Mouse (Mus musculus) heart, adult 2 months (tissue): ENCODE measurements around the gene Casp8. TPM values are rescaled to one million over a fixed set of nuclear protein-coding genes. Genes with fewer than 3 reads are reported as not detected.
A peak's percentile ranks its signal among the peaks of the same experiment; 100 is the strongest.
"Not testable (repeated sequence)": the region's sequence is repeated elsewhere in the genome, so short reads cannot be mapped to it uniquely, and the experiment has no call there.

Experiments
- DNase-seq, 2 experiments: peaks; one replicate each; pipeline ENCODE4 v3.0.0; 2021
- H3K27ac ChIP-seq: fragments of 200-600 bp; 2 replicates; pipeline ENCODE4 v1.8.1; 2022
- H3K27me3 ChIP-seq: fragments of 200-500 bp; 2 replicates; pipeline ENCODE4 v1.6.1; 2012; ENCODE audit warnings: mild to moderate bottlenecking, low read length, inconsistent platforms, mixed read lengths; ENCODE audit not compliant: control insufficient read depth, insufficient read depth
- H3K36me3 ChIP-seq: fragments of 200-500 bp; 2 replicates; pipeline ENCODE4 v1.6.1; 2012; ENCODE audit warnings: low read length, inconsistent platforms; ENCODE audit not compliant: control insufficient read depth, insufficient read depth
- H3K4me1 ChIP-seq: fragments of 200-500 bp; 2 replicates; pipeline ENCODE4 v1.6.1; 2011; ENCODE audit warnings: low read length; ENCODE audit not compliant: control insufficient read depth, insufficient read depth
- H3K4me3 ChIP-seq: fragments of 200-600 bp; 2 replicates; pipeline ENCODE4 v1.8.1; 2022
- H3K79me2 ChIP-seq: fragments of 200-500 bp; replicated peaks from 2 replicates; pipeline ENCODE4 v1.6.1; 2012; ENCODE audit warnings: mild to moderate bottlenecking, inconsistent platforms, low read length, moderate library complexity, mixed read lengths; ENCODE audit not compliant: control insufficient read depth, insufficient read depth
- H3K9ac ChIP-seq: fragments of 200-500 bp; 2 replicates; pipeline ENCODE4 v1.6.1; 2012; ENCODE audit warnings: low read depth, mild to moderate bottlenecking, control low read depth, inconsistent platforms, low read length, mixed read lengths
- CTCF ChIP-seq: fragments of 200-600 bp; IDR thresholded peaks from 2 replicates; pipeline ENCODE4 v1.8.1; 2022; ENCODE audit warnings: antibody characterized with exemption, mild to moderate bottlenecking, moderate library complexity
- EP300 ChIP-seq: fragments of 200-500 bp; IDR thresholded peaks from 2 replicates; pipeline ENCODE4 v1.6.1; 2011; ENCODE audit warnings: low read depth, low read length, control low read depth; ENCODE audit not compliant: insufficient read depth
- POLR2A ChIP-seq: fragments of 200-500 bp; IDR thresholded peaks from 2 replicates; pipeline ENCODE4 v1.6.1; 2011; ENCODE audit warnings: mild to moderate bottlenecking, low read depth, low read length, control low read depth; ENCODE audit not compliant: insufficient read depth
- WGBS: fragments of 180-500 bp; shearing (Covaris S2); methylation state at CpG from one replicate; pipeline ENCODE4 v1.1.7; 2018; 5-methylcytosine and 5-hydroxymethylcytosine counted together
- intact Hi-C: fragments of 180-260 bp; cut with DNase I; formaldehyde crosslinking; loops from one replicate; pipeline ENCODE4 v1.15.1; 2025
- polyA plus RNA-seq: library from polyadenylated mRNA; depleted of rRNA; stranded (reverse); fragments of >200 nt; gene quantifications from 2 replicates; pipeline ENCODE4 v1.2.3, GENCODE M21; 2012
- total RNA-seq, 2 experiments: library from RNA; stranded (reverse); gene quantifications; 2 replicates each; pipeline ENCODE4 v1.2.3; 2021

Casp8 gene
- total and polyA plus RNA-seq, 3 experiments, result 2.0 to 8.0 (median 6.3) TPM

- Histone ChIP-seq H3K9ac (peak overlapping the region; percentile 93), H3K36me3 (no peaks in the 10 kb centered on the region; the same call in 1 of the 2 replicates), H3K27me3 (no peaks in the 10 kb centered on the region), H3K27ac (peak overlapping the region; percentile 91), H3K79me2 (no peaks in the 10 kb centered on the region), H3K4me1 (peaks cover 5% of the 10 kb centered on the region), H3K4me3 (peak overlapping the region; percentile 78)
- TF ChIP-seq POLR2A (no peak), CTCF (no peak), EP300 (no peak)
- WGBS, result 7% methylated on average over 3 of the region's 3 CpGs
- intact Hi-C loops, result loop anchor here (5.0 kb wide), 1 partner anchor 36 kb away; no protein-coding TSS in a partner anchor
- no peak for DNase-seq
These were observed 837 bp downstream of the Casp8 start for GRCm38 (mm10) chr1:58796059-58796363.

GRCm38 (mm10) chr1:58796853-58797252 is 1.7 kb downstream of the Casp8 start:
- H3K27ac ChIP-seq, result peak overlapping the region; percentile 60
- H3K9ac ChIP-seq, result no peak overlapping the region
- TF ChIP-seq CTCF, result no peak
- peak overlapping the region; percentile 25 for H3K4me3 ChIP-seq
- peaks cover 5% of the 10 kb centered on the region for H3K4me1 ChIP-seq
- no peaks in the 10 kb centered on the region for H3K27me3 ChIP-seq
- WGBS, result 49% methylated on average over 4 of the region's 4 CpGs
- no peaks in the 10 kb centered on the region for H3K79me2 ChIP-seq
- no peaks in the 10 kb centered on the region; the same call in 1 of the 2 replicates for H3K36me3 ChIP-seq
- intact Hi-C loops, result loop anchor here (5.0 kb wide), 1 partner anchor 35 kb away; no protein-coding TSS in a partner anchor
- no peak for DNase-seq

DNA sequence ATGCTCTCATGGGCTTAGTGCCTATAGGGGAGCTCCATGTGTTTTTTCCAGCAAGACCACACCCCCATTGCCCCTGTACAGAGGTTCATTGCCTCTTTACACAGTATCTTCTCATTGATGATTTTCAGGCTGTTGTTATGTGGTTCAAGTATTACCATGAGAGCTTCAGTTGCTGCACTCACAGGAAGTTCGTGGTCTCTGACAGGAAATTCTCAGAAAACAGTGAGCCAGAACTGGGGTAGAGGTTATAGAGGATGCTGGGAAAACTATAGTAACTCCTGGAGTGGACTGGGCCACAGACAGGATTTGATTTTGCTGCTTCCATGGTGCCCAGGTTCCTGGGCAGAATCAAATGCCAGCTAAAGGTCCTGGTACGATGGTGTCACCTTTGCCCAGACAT is 2.2 kb downstream of the Casp8 start:
- Histone ChIP-seq H3K79me2 (no peaks in the 10 kb centered on the region), H3K4me3 (peak overlapping the region; percentile 25), H3K27ac (peak overlapping the region; percentile 60), H3K9ac (no peak overlapping the region), H3K4me1 (peaks cover 6% of the 10 kb centered on the region), H3K36me3 (no peaks in the 10 kb centered on the region; the same call in 1 of the 2 replicates), H3K27me3 (no peaks in the 10 kb centered on the region)
- intact Hi-C loops, result loop anchor here (5.0 kb wide), 1 partner anchor 35 kb away; no protein-coding TSS in a partner anchor
- DNase-seq, result peak in 1 of 2 experiments; percentile 27
- WGBS, result 41% methylated on average over 2 of the region's 2 CpGs
- TF ChIP-seq CTCF, result no peak
- TF ChIP-seq EP300, result no peak
- no peak for TF ChIP-seq POLR2A

GRCm38 (mm10) chr1:58798911-58799310 is 3.7 kb downstream of the Casp8 start:
- Histone ChIP-seq H3K27me3 (no peaks in the 10 kb centered on the region), H3K36me3 (no peaks in the 10 kb centered on the region; the same call in 1 of the 2 replicates), H3K4me3 (no peak overlapping the region), H3K9ac (no peak overlapping the region), H3K4me1 (peaks cover 6% of the 10 kb centered on the region), H3K27ac (no peak overlapping the region; the same call in 1 of the 2 replicates), H3K79me2 (no peaks in the 10 kb centered on the region)
- no peak for DNase-seq
- 97% methylated on average over 4 of the region's 4 CpGs for WGBS
- TF ChIP-seq POLR2A (no peak), CTCF (no peak), EP300 (no peak)
- intact Hi-C loops, result loop anchor here (5.0 kb wide), 1 partner anchor 33 kb away; no protein-coding TSS in a partner anchor

GRCm38 (mm10) chr1:58800644-58801043 is 5.5 kb downstream of the Casp8 start:
- H3K27me3 ChIP-seq, H3K4me3 ChIP-seq, H3K79me2 ChIP-seq, H3K36me3 ChIP-seq, H3K9ac ChIP-seq, H3K27ac ChIP-seq, DNase-seq, H3K4me1 ChIP-seq: not testable (repeated sequence)
- intact Hi-C loops, result loop anchor here (5.0 kb wide), 1 partner anchor 73 kb away; no protein-coding TSS in a partner anchor
- 88% methylated on average over 7 of the region's 7 CpGs for WGBS

DNA sequence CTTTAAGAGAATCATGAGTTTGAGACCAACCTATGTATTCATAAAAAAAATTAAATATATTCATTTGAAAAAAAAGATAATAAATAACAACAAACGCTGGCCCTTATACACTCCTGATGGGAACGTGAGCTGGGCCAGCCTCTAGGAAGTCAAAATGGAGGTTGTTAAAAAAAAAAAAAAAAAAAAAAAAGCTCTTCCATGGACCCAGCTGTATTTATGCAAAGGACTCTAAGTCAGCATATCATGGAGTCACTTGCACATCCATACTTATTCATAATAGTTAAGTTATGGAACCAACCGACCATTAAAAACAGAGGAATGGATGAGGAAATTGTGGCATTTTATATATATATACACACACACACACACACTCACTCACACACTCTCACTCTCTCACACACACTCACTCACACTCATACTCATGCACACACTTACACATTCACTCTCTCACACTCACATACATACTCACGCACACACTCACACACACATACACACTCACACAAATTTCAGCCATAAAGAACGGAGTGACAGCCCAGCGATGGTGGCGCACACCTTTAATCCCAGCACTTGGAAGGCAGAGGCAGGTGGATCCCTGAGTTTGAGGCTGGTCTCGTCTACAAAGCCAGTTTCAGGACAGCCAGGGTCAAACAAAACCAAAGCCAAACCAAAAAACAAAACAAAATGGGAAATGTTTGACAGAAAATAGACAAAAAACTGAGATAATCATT is 6.5 kb downstream of the Casp8 start:
- Histone ChIP-seq H3K27ac (peak overlapping the region; percentile 88), H3K4me1 (peaks cover 7% of the 10 kb centered on the region), H3K79me2 (peaks cover 3% of the 10 kb centered on the region), H3K4me3 (no peak overlapping the region; the same call in 1 of the 2 replicates), H3K9ac (no peak overlapping the region), H3K27me3 (no peaks in the 10 kb centered on the region), H3K36me3 (no peaks in the 10 kb centered on the region; the same call in 1 of the 2 replicates)
- intact Hi-C loops, result loop anchor here (2.0 to 5.0 kb wide), 2 partner anchors 31 to 74 kb away; no protein-coding TSS in a partner anchor
- DNase-seq, result no peak
- WGBS, result 87% methylated on average over 8 of the region's 8 CpGs
- TF ChIP-seq EP300 (no peak), POLR2A (no peak), CTCF (no peak)
